Mouse (Mus musculus): Measurements from ENCODE around the gene Pi16. TPM values are rescaled to one million over a fixed set of nuclear protein-coding genes. Genes with fewer than 3 reads are reported as not detected.
A peak's percentile ranks its signal among the peaks of the same experiment; 100 is the strongest.

Pi16 gene
- polyA plus RNA-seq, 1 experiment from 2014 or later: 1.2 TPM

GRCm38 (mm10) chr17:29370984-29371723, 53.7 kb downstream of the Pi16 start:
- ATAC-seq (peak; percentile 80), DNase-seq (ENCODE audit: low spot score) (peak; percentile 95)
- H3K4me2 ChIP-seq (ENCODE audit: low read length): no peak overlapping the region
- H3K9me3 ChIP-seq (replicated peaks; ENCODE audit: control insufficient read depth, low read length): no peaks in the 10 kb centered on the region
- 6% methylated on average over 5 of the region's 5 CpGs for WGBS
- no peaks in the 10 kb centered on the region for H3K4me1 ChIP-seq (ENCODE audit: control insufficient read depth, insufficient read depth, low read length)
- H3K4me3 ChIP-seq (ENCODE audit: low read depth, low read length): no peak overlapping the region
- no peak overlapping the region for H3K27ac ChIP-seq (ENCODE audit: low read depth, low read length)
- H3K36me3 ChIP-seq (ENCODE audit: control insufficient read depth, insufficient read depth, low read length): no peaks in the 10 kb centered on the region
- H3K9ac ChIP-seq (ENCODE audit: low read length): no peak overlapping the region
- H3K27me3 ChIP-seq (replicated peaks; ENCODE audit: control insufficient read depth, insufficient read depth, low read length): no peaks in the 10 kb centered on the region

- Histone ChIP-seq H3K9ac (ENCODE audit: low read length) (no peak overlapping the region), H3K27me3 (replicated peaks; ENCODE audit: control insufficient read depth, insufficient read depth, low read length) (no peaks in the 10 kb centered on the region), H3K4me2 (ENCODE audit: low read length) (no peak overlapping the region), H3K36me3 (ENCODE audit: control insufficient read depth, insufficient read depth, low read length) (no peaks in the 10 kb centered on the region), H3K4me3 (ENCODE audit: low read depth, low read length) (no peak overlapping the region), H3K9me3 (replicated peaks; ENCODE audit: control insufficient read depth, low read length) (no peaks in the 10 kb centered on the region), H3K27ac (ENCODE audit: low read depth, low read length) (no peak overlapping the region), H3K4me1 (ENCODE audit: control insufficient read depth, insufficient read depth, low read length) (no peaks in the 10 kb centered on the region)
- ATAC-seq: no peak
- WGBS: 84% methylated on average over 10 of the region's 10 CpGs
- no peak for DNase-seq (ENCODE audit: low spot score)
These were observed 58.4 kb downstream of the Pi16 start for GRCm38 (mm10) chr17:29375871-29376270.

- no peak overlapping the region for H3K9ac ChIP-seq (ENCODE audit: low read length)
- H3K27ac ChIP-seq (ENCODE audit: low read depth, low read length): no peak overlapping the region
- ATAC-seq: no peak
- DNase-seq (ENCODE audit: low spot score): no peak
- H3K9me3 ChIP-seq (replicated peaks; ENCODE audit: control insufficient read depth, low read length): no peaks in the 10 kb centered on the region
- no peaks in the 10 kb centered on the region for H3K36me3 ChIP-seq (ENCODE audit: control insufficient read depth, insufficient read depth, low read length)
- no peak overlapping the region for H3K4me3 ChIP-seq (ENCODE audit: low read depth, low read length)
- H3K4me2 ChIP-seq (ENCODE audit: low read length): no peak overlapping the region
- 60% methylated on average over 8 of the region's 8 CpGs for WGBS
- no peaks in the 10 kb centered on the region for H3K27me3 ChIP-seq (replicated peaks; ENCODE audit: control insufficient read depth, insufficient read depth, low read length)
- H3K4me1 ChIP-seq (ENCODE audit: control insufficient read depth, insufficient read depth, low read length): no peaks in the 10 kb centered on the region
These were observed 60.6 kb downstream of the Pi16 start for GRCm38 (mm10) chr17:29378056-29378455.

Other genes with a start within 250 kb of the Pi16 start
- 41.0 and 43.3 TPM in 2 replicates for gene Cdkn1a, start 226.7 kb upstream of the Pi16 start, polyA plus RNA-seq (2014; fragmentation: Nextera tagmentation; extraction: Ambion mirVana)
- not detected in 2 replicates for gene Rab44, start 203.5 kb upstream of the Pi16 start, polyA plus RNA-seq (2014; fragmentation: Nextera tagmentation; extraction: Ambion mirVana)
- 17.2 and 17.4 TPM in 2 replicates for gene Cpne5, start 79.5 kb upstream of the Pi16 start, polyA plus RNA-seq (2014; fragmentation: Nextera tagmentation; extraction: Ambion mirVana)
- gene Ppil1, start 53.5 kb upstream of the Pi16 start, polyA plus RNA-seq (2014; fragmentation: Nextera tagmentation; extraction: Ambion mirVana): 123 and 131 TPM in 2 replicates
- gene BC004004, start 48.9 kb upstream of the Pi16 start, polyA plus RNA-seq (2014; fragmentation: Nextera tagmentation; extraction: Ambion mirVana): 116 and 123 TPM in 2 replicates
- gene Mtch1, start 30.3 kb downstream of the Pi16 start, polyA plus RNA-seq (2014; fragmentation: Nextera tagmentation; extraction: Ambion mirVana): 418 and 521 TPM in 2 replicates
- gene Fgd2, start 43.2 kb downstream of the Pi16 start, polyA plus RNA-seq (2014; fragmentation: Nextera tagmentation; extraction: Ambion mirVana): 3.4 and 6.1 TPM in 2 replicates
- gene Pim1, start 173.1 kb downstream of the Pi16 start, polyA plus RNA-seq (2014; fragmentation: Nextera tagmentation; extraction: Ambion mirVana): 11.4 and 15.7 TPM in 2 replicates
- gene Gm17657, start 232.0 kb downstream of the Pi16 start, polyA plus RNA-seq (2014; fragmentation: Nextera tagmentation; extraction: Ambion mirVana): not detected in 2 replicates
- 18.4 and 21.3 TPM in 2 replicates for gene Tbc1d22b, start 232.1 kb downstream of the Pi16 start, polyA plus RNA-seq (2014; fragmentation: Nextera tagmentation; extraction: Ambion mirVana)
- gene Tmem217, start 234.7 kb downstream of the Pi16 start, polyA plus RNA-seq (2014; fragmentation: Nextera tagmentation; extraction: Ambion mirVana): 0.25 TPM in 1 of 2 replicates, not detected in the other